Mouse (Mus musculus): ENCODE measurements around the gene Dlk2.

Gene Dlk2

DNA sequence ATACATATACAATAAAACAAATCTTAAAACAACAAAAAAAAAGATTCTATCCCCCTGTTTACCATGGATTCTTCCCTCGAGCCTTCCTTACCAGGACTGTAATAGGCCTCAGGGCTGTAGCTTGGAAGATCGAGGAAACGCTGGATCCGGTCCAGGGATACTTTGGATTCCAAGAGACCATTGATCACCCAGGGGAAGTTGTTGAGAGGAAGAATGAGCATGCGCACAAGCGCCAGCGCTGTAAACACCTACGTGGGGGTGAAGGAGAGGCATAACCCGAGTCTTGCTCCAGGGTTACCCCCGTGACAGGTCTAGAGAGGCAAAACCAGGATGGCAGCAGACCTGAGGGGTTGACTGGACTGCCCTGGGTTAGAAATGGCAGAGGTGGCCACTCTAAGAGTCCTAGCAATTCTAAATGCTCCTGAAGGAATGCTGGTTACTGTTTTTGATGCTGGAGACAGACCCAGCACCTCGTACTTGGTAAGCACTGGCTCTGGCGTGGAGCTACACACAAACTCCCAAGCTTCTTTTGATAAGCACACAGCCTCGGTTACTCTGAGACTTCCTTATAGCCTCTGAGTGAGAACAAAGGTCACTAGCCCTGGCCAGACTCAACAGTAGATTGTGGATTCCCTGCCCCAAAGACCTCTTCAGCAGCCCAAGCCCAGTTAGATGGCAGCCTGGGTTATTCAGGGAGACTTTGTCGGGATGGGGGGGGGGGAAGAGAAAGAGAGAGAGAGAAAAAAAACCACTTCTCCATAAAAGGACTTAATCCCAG is 25.0 kb downstream of the Dlk2 start:
- DNase-seq (ENCODE audit: low spot score) = no peak

DNA sequence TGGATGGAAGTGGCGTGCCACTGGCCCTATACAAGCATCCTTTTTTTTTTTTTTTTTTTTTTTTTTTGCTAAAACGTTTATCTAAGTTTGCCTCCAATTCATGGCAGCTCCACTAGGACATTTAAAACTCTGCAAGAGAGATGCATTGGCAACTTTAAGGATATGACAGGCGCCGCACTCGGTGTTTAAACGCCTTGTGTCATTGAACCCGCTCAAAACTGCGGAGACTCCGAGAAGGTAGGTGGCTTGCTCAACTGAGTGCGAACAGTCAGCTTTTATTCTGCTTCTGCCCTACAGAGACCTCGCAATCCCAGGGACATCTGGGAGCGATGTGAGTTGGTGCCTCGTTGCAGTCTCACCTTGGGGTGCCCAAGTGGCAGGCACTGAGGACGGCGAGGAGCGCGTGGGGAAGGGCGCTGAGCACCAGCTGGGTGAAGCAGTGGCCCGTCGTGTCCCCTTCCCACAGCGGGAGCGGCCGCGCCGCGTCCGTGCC is 30.2 kb downstream of the Dlk2 start:
- DNase-seq (ENCODE audit: low spot score) = no peak

DNA sequence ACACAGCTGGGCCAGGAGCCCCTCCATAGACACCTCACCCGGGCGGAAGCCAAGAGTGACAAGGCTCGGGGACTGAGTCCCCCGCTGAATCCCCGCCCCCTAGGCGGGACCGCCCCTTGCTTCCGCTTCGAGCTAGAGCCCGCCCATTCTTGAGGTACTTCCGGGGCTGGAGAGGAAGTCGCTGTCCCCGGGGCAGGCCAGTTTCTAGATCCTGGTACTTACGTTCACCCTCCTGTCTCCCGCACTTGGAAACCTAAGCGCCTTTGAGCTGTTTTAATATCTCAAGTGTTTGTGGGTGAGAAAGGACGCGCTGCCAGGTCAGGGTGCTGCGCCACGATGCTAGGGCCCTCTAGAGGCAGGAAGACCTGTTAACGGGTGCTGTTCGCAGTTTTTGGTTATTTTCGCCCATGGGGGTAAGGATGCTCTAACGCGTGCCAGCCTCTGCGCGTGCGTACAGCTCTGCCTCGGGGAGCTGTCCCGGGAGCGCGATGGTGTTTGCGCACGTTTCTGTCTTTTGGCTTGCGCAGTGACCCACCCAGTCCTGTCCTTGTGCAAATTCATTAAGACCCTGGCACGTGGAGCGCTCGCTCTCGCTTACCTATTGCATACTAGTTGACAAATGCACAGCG is 30.8 kb downstream of the Dlk2 start, which contains the start of gene Abcc10:
Gene Abcc10, minus strand, starts transcription at position 447 of the 629 bp plus-strand sequence.
- DNase-seq (ENCODE audit: low spot score) = peak; percentile 92

DNA sequence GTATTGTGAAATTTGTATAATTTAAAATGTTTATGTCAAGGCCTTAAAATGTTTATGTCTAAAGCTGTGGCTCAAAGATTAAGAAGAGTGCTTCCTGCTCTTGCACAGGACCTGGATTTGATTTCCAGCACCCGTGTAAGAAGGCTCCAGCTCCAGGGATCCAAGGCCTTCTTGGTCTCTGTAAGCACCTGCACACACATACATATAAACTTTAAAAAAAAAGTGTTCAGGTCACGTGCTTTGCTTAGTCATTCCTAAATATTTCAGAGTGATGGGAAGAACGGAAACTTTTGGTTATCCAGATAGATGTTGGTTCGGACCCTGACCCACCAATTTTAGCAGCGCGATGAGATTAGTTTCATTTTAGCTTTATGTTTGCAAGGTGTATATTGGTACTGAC is 31.5 kb downstream of the Dlk2 start:
- no peak for DNase-seq (ENCODE audit: low spot score)

DNA sequence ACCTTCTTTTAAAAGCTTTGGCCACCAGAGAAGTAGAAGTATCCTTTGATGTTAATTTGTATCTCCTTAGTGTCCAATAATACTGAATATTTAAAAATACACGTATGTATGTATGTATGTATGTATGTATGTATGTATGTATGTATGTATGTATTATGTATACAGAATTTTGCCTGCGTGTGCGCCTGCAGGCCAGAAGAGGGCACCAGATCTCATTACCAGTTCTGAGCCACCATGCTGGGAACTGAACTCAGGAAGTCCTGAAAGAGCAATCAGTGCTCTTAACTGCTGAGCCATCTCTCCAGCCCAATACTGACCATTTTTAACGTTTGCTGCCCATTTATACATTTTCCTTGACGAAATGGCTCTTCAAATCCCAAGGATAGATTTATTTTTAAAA is 39.3 kb downstream of the Dlk2 start:
- DNase-seq (ENCODE audit: low spot score) = no peak

DNA sequence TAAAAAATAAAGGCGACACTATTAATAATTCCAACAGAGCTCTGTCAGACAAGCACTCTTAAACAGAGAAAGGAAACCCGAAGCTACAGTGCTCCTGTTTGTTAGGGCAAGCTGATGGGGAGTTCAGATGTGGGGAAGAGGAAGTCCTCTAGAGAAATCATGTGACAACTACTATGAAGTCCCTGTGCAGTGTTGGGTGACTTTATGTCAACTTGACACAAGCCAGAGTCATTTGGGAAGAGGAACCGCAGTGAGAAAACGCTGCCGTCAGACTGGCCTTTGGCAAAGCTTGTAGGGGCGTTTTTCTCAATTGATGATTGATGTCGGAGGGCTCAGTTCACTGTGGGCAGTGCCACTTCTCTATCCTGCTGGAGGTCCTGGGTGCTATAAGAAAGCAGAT is 44.0 kb downstream of the Dlk2 start:
- DNase-seq (ENCODE audit: low spot score) = no peak

DNA sequence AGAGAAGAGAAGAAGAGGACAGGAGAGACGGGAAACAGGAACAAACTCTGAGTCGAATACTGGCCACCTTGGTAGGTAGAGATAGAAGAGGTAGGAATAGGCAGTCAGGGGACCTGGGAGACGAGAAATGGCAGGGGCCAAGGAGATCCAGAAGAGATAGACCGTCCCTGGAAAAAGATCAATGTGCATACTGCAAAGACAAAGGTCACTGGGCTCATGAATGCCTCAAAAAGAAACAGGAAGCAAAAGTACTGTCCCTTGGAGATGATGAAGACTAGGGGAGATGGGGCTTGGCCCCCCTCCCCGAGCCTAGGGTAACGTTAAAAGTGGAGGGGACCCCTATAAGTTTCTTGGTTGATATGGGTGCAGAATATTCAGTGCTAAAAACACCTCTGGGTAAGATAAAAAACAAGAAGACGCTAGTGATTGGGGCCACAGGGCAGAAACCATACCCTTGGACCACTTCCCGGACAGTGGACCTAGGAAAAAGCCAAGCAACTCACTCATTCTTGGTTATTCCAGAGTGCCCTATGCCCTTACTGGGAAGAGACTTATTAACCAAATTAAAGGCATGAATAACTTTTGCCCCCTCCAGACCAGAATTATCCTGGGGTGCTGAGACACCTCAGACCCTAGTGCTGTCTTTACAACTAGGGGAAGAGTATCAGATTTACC is 53.9 kb downstream of the Dlk2 start:
- DNase-seq (ENCODE audit: low spot score) = no peak
